In genomic region chr6:137252887-137253242, GRCm38 (mm10) we compare ENCODE assay signal across 9 mouse cellular contexts. TPM values are rescaled to one million over a fixed set of nuclear protein-coding genes. Genes with fewer than 3 reads are reported as not detected.
DNase-seq lines count a peak whose midpoint lies in the region; ATAC-seq and TF ChIP-seq lines count a peak whose summit lies in the region.
"Had no signal": no experiment of that assay in that cellular context is flagged by ENCODE, and none has a peak within 500 bp of the region (broad histone marks: within the 10 kb centered on the region; RNA-seq: fewer than 3 reads in every experiment).

No protein-coding gene starts in this region.

- peak overlapping the region; percentile 92 for H3K4me2 ChIP-seq in heart, embryonic 11.5 days
- H3K4me2 ChIP-seq in embryonic facial prominence, embryonic 14.5 days (ENCODE audit: low read depth, low read length), result peak overlapping the region; percentile 90
- peak overlapping the region; percentile 79 for H3K4me2 ChIP-seq in limb, embryonic 15.5 days

- H3K36me3 ChIP-seq in heart, embryonic 11.5 days (ENCODE audit: control insufficient read depth, insufficient read depth, low read length), result no peaks in the 10 kb centered on the region
- H3K36me3 ChIP-seq in E14TG2a.4 (ENCODE audit: insufficient read depth, low read length), result no peaks in the 10 kb centered on the region
- H3K36me3 ChIP-seq in embryonic facial prominence, embryonic 14.5 days (ENCODE audit: control insufficient read depth, insufficient read depth, low read length), result no peaks in the 10 kb centered on the region
- no peaks in the 10 kb centered on the region for H3K36me3 ChIP-seq in limb, embryonic 15.5 days

- H3K4me1 ChIP-seq in heart, embryonic 11.5 days (ENCODE audit: control insufficient read depth, insufficient read depth, low read length), result peaks cover 10% of the 10 kb centered on the region; the same call in 1 of the 2 replicates
- peaks cover 5% of the 10 kb centered on the region; the same call in 1 of the 2 replicates for H3K4me1 ChIP-seq in E14TG2a.4 (replicated peaks; ENCODE audit: low read depth, low read length)
- H3K4me1 ChIP-seq in embryonic facial prominence, embryonic 14.5 days (ENCODE audit: control insufficient read depth, insufficient read depth, low read length), result 0 out of 2 replicates have a peak, but pooled peaks cover 3% of the 10 kb centered on the region
- H3K4me1 ChIP-seq in limb, embryonic 15.5 days, result peaks cover 11% of the 10 kb centered on the region

- peak overlapping the region; percentile 51 for H3K4me3 ChIP-seq in heart, embryonic 11.5 days (ENCODE audit: low read depth, low read length)
- peak overlapping the region; percentile 84 for H3K4me3 ChIP-seq in E14TG2a.4 (replicated peaks; ENCODE audit: low read length)
- H3K4me3 ChIP-seq in embryonic facial prominence, embryonic 14.5 days (ENCODE audit: low read depth, low read length), result peak overlapping the region; percentile 49
- peak overlapping the region; percentile 42 for H3K4me3 ChIP-seq in limb, embryonic 15.5 days
- H3K4me3 ChIP-seq: myocyte had no signal

- 2% methylated on average over 15 of the region's 15 CpGs for WGBS in heart, embryonic 11.5 days (ENCODE audit: insufficient replicate concordance)
- under 1% methylated on average over 15 of the region's 15 CpGs for WGBS in embryonic facial prominence, embryonic 14.5 days
- WGBS in limb, embryonic 15.5 days, result under 1% methylated on average over 15 of the region's 15 CpGs

- H3K9me3 ChIP-seq in heart, embryonic 11.5 days (replicated peaks; ENCODE audit: control insufficient read depth, low read length), result no peaks in the 10 kb centered on the region
- H3K9me3 ChIP-seq in E14TG2a.4 (ENCODE audit: low read length), result no peaks in the 10 kb centered on the region
- no peaks in the 10 kb centered on the region for H3K9me3 ChIP-seq in embryonic facial prominence, embryonic 14.5 days (ENCODE audit: control insufficient read depth, low read length)
- no peaks in the 10 kb centered on the region for H3K9me3 ChIP-seq in limb, embryonic 15.5 days

- H3K9ac ChIP-seq in heart, embryonic 11.5 days (ENCODE audit: low read depth, low read length), result no peak overlapping the region
- peak overlapping the region; percentile 52 for H3K9ac ChIP-seq in embryonic facial prominence, embryonic 14.5 days (ENCODE audit: low read depth, low read length)
- no peak overlapping the region for H3K9ac ChIP-seq in limb, embryonic 15.5 days

- ATAC-seq in heart, embryonic 11.5 days (replicated peaks; ENCODE audit: insufficient number of reproducible peaks, low FRiP score, low TSS enrichment), result no peak
- 0 out of 2 replicates have a peak, but pooled peaks have one; percentile 17 for ATAC-seq in embryonic facial prominence, embryonic 14.5 days (ENCODE audit: low read depth)
- no peak for ATAC-seq in limb, embryonic 15.5 days (ENCODE audit: insufficient number of reproducible peaks, low FRiP score, low TSS enrichment, low read depth)

- H3K27me3 ChIP-seq in heart, embryonic 11.5 days (ENCODE audit: control insufficient read depth, insufficient read depth, low read length), result peaks cover 26% of the 10 kb centered on the region
- peaks cover 27% of the 10 kb centered on the region for H3K27me3 ChIP-seq in E14TG2a.4 (ENCODE audit: insufficient read depth, low read length)
- peaks cover 35% of the 10 kb centered on the region for H3K27me3 ChIP-seq in embryonic facial prominence, embryonic 14.5 days (replicated peaks; ENCODE audit: control insufficient read depth, insufficient read depth, low read length)
- peaks cover 30% of the 10 kb centered on the region for H3K27me3 ChIP-seq in limb, embryonic 15.5 days

- TF ChIP-seq CTCF in E14TG2a.4 (conservative IDR thresholded peaks at IDR 0.05; ENCODE audit: low read length), result no peak

- no peak for DNase-seq in heart, adult 18-20 months
- no peak for DNase-seq in embryonic facial prominence, embryonic 14.5 days (ENCODE audit: low spot score)
- DNase-seq in urinary bladder, postnatal 25 days (ENCODE audit: low spot score), result no peak
- DNase-seq in adrenal gland, postnatal 25 days, result no peak
- DNase-seq in left cerebral cortex, adult 9 months (ENCODE audit: low spot score in 2 of 2), result no peak

- no peak overlapping the region for H3K27ac ChIP-seq in heart, embryonic 11.5 days (ENCODE audit: low read depth, low read length)
- no peak overlapping the region for H3K27ac ChIP-seq in embryonic facial prominence, embryonic 14.5 days (replicated peaks; ENCODE audit: low read depth, low read length)
- H3K27ac ChIP-seq in limb, embryonic 15.5 days, result no peak overlapping the region

RNA-seq across cellular contexts. Expression of gene Ptpro, which starts 0.7 kb away (rescaled TPM):
- 1.1 and 1.5 TPM in 2 replicates for polyA plus RNA-seq in heart, embryonic 11.5 days (2014; fragmentation: Nextera tagmentation; extraction: Ambion mirVana)
- 1 to 10 TPM; 1.6 TPM for total RNA-seq in heart, adult 18-20 months (2021)
- 4.1 and 5.2 TPM in 2 replicates for polyA plus RNA-seq in embryonic facial prominence, embryonic 14.5 days (2014; fragmentation: Nextera tagmentation; extraction: Ambion mirVana)
- polyA plus RNA-seq in limb, embryonic 15.5 days (2015; fragmentation: Nextera tagmentation; extraction: Ambion mirVana), result 2.5 and 2.9 TPM in 2 replicates
- total RNA-seq in adrenal gland, postnatal 25 days (2021), result 1.5 and 1.6 TPM in 2 replicates
- polyA plus RNA-seq: myocyte had no signal
